Mouse (Mus musculus) limb, embryonic 10.5 days (tissue): ENCODE data around the gene Meltf. TPM values are rescaled to one million over a fixed set of nuclear protein-coding genes. Genes with fewer than 3 reads are reported as not detected.
A peak's percentile ranks its signal among the peaks of the same experiment; 100 is the strongest.

ENCODE experiments used
- DNase-seq: peaks from one replicate; pipeline ENCODE4 v3.0.0-alpha.2; 2017; ENCODE audit warnings: low spot score
- H3K27ac ChIP-seq: fragments of 300-500 bp; sonication (generic); 2 replicates; pipeline ENCODE4 v1.5.1; 2016; ENCODE audit warnings: mild to moderate bottlenecking
- H3K27me3 ChIP-seq: fragments of 300-500 bp; sonication (generic); 2 replicates; pipeline ENCODE4 v1.6.1; 2016; ENCODE audit warnings: low read depth, mild to moderate bottlenecking; ENCODE audit not compliant: poor library complexity, severe bottlenecking
- H3K36me3 ChIP-seq: fragments of 300-500 bp; sonication (generic); 2 replicates; pipeline ENCODE4 v1.6.1; 2016; ENCODE audit warnings: mild to moderate bottlenecking, moderate library complexity
- H3K4me1 ChIP-seq: fragments of 300-500 bp; sonication (generic); 2 replicates; pipeline ENCODE4 v1.6.1; 2016
- H3K4me3 ChIP-seq: fragments of 300-500 bp; sonication (generic); 2 replicates; pipeline ENCODE4 v1.5.1; 2016; ENCODE audit warnings: mild to moderate bottlenecking, moderate library complexity
- H3K9me3 ChIP-seq: fragments of 300-500 bp; sonication (generic); replicated peaks from 2 replicates; pipeline ENCODE4 v1.6.1; 2016; ENCODE audit warnings: mild to moderate bottlenecking
- whole genome bisulfite sequencing: fragments of 180-500 bp; shearing (Covaris S2); methylation state at CpG from one replicate; pipeline ENCODE4 v1.1.7; 2016; 5-methylcytosine and 5-hydroxymethylcytosine counted together
- polyA plus RNA-seq: library from polyadenylated mRNA; unstranded; fragments of >200 nt; fragmentation: Nextera tagmentation; extraction: Ambion mirVana; gene quantifications from 2 replicates; pipeline ENCODE4 v1.2.1, GENCODE M21; 2016

Gene Meltf
- polyA plus RNA-seq, 1 experiment from 2014 or later = 0.18 TPM

- H3K36me3 ChIP-seq = no peaks in the 10 kb centered on the region
- H3K9me3 ChIP-seq = no peaks in the 10 kb centered on the region
- H3K27ac ChIP-seq = no peak overlapping the region
- H3K27me3 ChIP-seq = peaks cover 32% of the 10 kb centered on the region
- H3K4me1 ChIP-seq = peaks cover 7% of the 10 kb centered on the region
- H3K4me3 ChIP-seq = no peak overlapping the region
- WGBS = 86% methylated on average over 5 of the region's 5 CpGs
- DNase-seq = no peak
Observed at GRCm38 (mm10) chr16:31927412-31927811, 48.8 kb downstream of the Meltf start.

- peaks cover 70% of the 10 kb centered on the region for H3K27me3 ChIP-seq
- DNase-seq = no peak
- H3K27ac ChIP-seq = no peak overlapping the region
- no peak overlapping the region for H3K4me3 ChIP-seq
- 56% methylated on average over 17 of the region's 17 CpGs for WGBS
- H3K4me1 ChIP-seq = peaks cover 28% of the 10 kb centered on the region
- H3K36me3 ChIP-seq = no peaks in the 10 kb centered on the region
- H3K9me3 ChIP-seq = no peaks in the 10 kb centered on the region
Observed at GRCm38 (mm10) chr16:31931330-31931729, 52.7 kb downstream of the Meltf start.

DNA sequence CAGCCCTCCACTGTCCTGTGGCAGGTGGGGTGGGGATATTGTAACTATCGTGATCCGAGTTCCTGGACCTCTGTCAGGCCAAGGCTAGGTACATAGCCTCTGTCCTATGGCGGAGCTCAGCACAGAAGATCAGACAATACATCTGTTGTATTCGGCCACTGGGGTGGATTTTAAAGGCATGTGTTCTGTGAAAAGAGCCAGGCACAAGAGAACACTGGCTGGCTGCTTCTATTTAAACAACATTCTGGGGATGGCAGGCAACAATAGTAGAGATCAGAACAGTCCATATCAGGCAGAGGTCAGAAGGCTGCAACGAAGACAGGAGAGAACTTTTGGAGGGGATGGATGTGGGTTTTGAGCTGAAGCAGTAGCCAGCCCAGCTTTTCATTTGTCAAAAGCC lies 53.6 kb downstream of the Meltf start:
- peaks cover 28% of the 10 kb centered on the region for H3K4me1 ChIP-seq
- H3K36me3 ChIP-seq = no peaks in the 10 kb centered on the region
- peaks cover 79% of the 10 kb centered on the region for H3K27me3 ChIP-seq
- H3K9me3 ChIP-seq = no peaks in the 10 kb centered on the region
- no peak overlapping the region for H3K4me3 ChIP-seq
- no peak overlapping the region for H3K27ac ChIP-seq
- 72% methylated on average over 5 of the region's 5 CpGs for WGBS
- DNase-seq = no peak

GRCm38 (mm10) chr16:31932840-31933697 lies 54.5 kb downstream of the Meltf start:
- Histone ChIP-seq H3K4me3 (peak overlapping the region; percentile 57), H3K27me3 (peaks cover 79% of the 10 kb centered on the region), H3K9me3 (no peaks in the 10 kb centered on the region), H3K36me3 (no peaks in the 10 kb centered on the region), H3K4me1 (peaks cover 28% of the 10 kb centered on the region), H3K27ac (peak overlapping the region; percentile 77)
- WGBS = 2% methylated on average over 50 of the region's 50 CpGs
- DNase-seq = peak; percentile 92

DNA sequence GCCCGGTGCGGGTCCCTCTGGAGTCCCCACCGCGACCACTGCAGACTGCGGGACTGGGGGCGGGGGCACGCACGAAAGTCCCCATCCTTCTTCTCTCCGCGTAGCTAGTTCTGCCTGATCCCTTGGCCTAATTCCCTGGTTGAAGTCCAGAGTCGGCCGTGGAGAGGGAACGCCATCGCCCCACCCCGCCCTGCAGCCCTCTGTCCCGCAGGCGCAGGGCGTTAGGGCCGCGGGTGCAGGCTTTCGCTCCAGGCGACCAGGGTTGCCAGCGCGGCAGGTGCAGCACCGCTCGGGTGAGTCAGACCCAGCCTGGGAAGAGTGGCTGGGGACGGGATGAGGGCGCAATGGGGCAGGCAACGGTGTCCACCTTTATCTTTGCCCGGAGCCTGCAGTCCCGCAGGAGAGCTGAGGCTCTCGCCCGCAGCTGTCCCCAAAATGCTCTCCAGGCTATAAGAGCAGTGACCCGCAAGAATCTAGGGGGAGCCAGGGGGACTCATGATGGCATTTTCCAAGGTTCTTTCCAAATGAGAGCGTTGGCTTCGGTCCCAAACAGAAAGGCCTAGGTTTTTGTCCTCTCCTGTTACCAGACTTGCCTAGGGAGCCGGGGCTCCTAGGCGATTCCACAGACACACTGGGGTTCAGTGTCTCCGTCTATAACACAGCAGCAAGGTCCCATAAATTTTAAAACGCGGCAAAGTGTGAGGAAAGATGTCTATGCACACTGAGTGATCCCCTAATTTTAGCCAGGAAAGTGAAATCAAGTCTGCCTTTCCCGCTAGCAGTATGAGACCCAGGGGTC lies 55.3 kb downstream of the Meltf start, which contains the start of gene Pigz:
Gene Pigz (plus strand): TSS at position 101 of the 799 bp plus-strand sequence.
- Histone ChIP-seq H3K4me3 (peak within 1 kb of the TSS; percentile 57), H3K36me3 (no peaks in the 10 kb centered on the region), H3K27me3 (peaks cover 79% of the 10 kb centered on the region), H3K9me3 (no peaks in the 10 kb centered on the region), H3K4me1 (peaks cover 23% of the 10 kb centered on the region), H3K27ac (peak within 1 kb of the TSS; percentile 77)
- 6% methylated on average over 42 of the region's 42 CpGs for WGBS
- peak; percentile 60 for DNase-seq

DNA sequence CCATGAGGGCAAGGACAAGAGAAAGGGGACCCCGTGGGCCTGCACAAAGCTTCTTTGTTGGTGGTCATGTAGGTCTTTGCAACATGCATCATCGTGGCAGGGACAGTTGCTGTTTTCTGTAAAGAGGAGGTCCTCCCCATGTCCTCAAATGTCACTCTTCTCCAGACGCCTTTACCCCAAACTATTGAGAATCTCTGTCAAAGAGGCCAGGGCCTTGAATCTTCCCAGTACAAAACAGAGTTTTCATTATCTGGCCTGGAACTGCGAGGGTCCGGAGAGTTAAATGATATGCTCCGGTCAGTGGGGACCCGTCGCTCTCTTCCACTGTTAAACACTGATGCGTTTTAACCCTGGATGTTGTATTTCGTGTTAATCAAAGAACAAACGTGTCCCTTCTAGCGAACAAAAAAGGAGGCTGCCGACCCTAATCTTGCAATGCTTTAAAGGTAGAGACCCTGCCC lies 56.0 kb downstream of the Meltf start:
- H3K4me3 ChIP-seq = peak overlapping the region; percentile 41
- no peaks in the 10 kb centered on the region for H3K9me3 ChIP-seq
- 21% methylated on average over 13 of the region's 13 CpGs for WGBS
- H3K27ac ChIP-seq = no peak overlapping the region
- no peaks in the 10 kb centered on the region for H3K36me3 ChIP-seq
- H3K4me1 ChIP-seq = peaks cover 21% of the 10 kb centered on the region
- DNase-seq = peak; percentile 45
- H3K27me3 ChIP-seq = peaks cover 75% of the 10 kb centered on the region

GRCm38 (mm10) chr16:31935091-31935979 lies 56.7 kb downstream of the Meltf start:
- WGBS = 5% methylated on average over 36 of the region's 36 CpGs
- Histone ChIP-seq H3K4me1 (peaks cover 21% of the 10 kb centered on the region), H3K9me3 (no peaks in the 10 kb centered on the region), H3K36me3 (no peaks in the 10 kb centered on the region), H3K4me3 (peak overlapping the region; percentile 41), H3K27ac (no peak overlapping the region), H3K27me3 (peaks cover 68% of the 10 kb centered on the region)
- DNase-seq = peak; percentile 52

- Histone ChIP-seq H3K4me1 (peaks cover 21% of the 10 kb centered on the region), H3K9me3 (no peaks in the 10 kb centered on the region), H3K27me3 (peaks cover 55% of the 10 kb centered on the region), H3K4me3 (no peak overlapping the region), H3K27ac (no peak overlapping the region), H3K36me3 (no peaks in the 10 kb centered on the region)
- 91% methylated on average over 4 of the region's 4 CpGs for WGBS
- no peak for DNase-seq
Observed at GRCm38 (mm10) chr16:31936568-31936967, 58.0 kb downstream of the Meltf start.

GRCm38 (mm10) chr16:31938856-31939255 lies 60.2 kb downstream of the Meltf start:
- H3K4me3 ChIP-seq = no peak overlapping the region
- 73% methylated on average over 6 of the region's 6 CpGs for WGBS
- no peak for DNase-seq
- no peaks in the 10 kb centered on the region for H3K36me3 ChIP-seq
- no peaks in the 10 kb centered on the region for H3K9me3 ChIP-seq
- peaks cover 34% of the 10 kb centered on the region for H3K27me3 ChIP-seq
- no peak overlapping the region for H3K27ac ChIP-seq
- H3K4me1 ChIP-seq = peaks cover 9% of the 10 kb centered on the region

DNA sequence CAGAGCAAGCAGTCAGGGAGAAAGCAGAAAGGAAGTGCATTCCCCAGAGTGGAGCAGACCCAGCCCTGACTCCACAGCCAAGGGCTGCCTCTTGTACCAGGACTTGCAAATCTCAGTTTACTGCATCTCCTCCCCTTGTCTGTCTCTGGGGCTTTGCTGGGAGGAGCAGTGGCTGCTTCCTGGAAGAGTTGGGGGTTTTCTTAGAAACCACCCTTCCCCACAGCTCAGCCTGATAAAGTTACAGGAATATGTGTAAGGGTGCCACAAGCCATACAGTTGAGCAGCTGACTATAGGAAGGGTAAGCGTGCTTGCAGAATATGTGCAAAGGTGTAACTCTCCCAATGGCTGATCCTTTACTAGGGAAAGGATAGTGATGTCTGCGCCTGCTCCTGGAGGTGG lies 62.0 kb downstream of the Meltf start:
- Histone ChIP-seq H3K4me3 (no peak overlapping the region), H3K4me1 (peaks cover 10% of the 10 kb centered on the region), H3K27ac (no peak overlapping the region), H3K9me3 (no peaks in the 10 kb centered on the region), H3K27me3 (peaks cover 16% of the 10 kb centered on the region), H3K36me3 (peaks cover 15% of the 10 kb centered on the region)
- DNase-seq = no peak
- 75% methylated on average over 2 of the region's 2 CpGs for WGBS

DNA sequence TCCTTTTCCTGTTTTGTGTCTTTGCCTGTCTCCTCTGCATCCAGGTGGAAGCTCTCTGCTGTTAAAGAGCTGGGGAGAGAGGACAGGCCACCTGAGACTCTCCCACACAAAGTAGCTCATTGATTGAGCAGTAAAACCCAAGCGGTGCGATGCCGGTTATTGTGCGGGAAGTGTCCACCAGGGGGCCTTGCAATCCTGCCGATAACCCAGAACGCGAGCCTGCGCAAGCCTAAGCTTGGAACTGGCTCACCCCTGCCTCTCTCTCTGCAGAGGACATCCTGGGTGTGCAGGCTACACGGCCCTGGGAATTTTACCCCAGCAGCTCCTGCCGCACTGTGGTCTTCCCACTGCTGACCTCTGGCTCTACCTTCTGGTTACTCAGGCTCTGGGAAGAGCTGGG lies 65.4 kb downstream of the Meltf start:
- H3K9me3 ChIP-seq = no peaks in the 10 kb centered on the region
- H3K27ac ChIP-seq = no peak overlapping the region
- H3K4me1 ChIP-seq = peaks cover 23% of the 10 kb centered on the region
- 7% methylated on average over 10 of the region's 10 CpGs for WGBS
- H3K36me3 ChIP-seq = peaks cover 20% of the 10 kb centered on the region
- no peaks in the 10 kb centered on the region for H3K27me3 ChIP-seq
- no peak overlapping the region; the same call in 1 of the 2 replicates for H3K4me3 ChIP-seq
- DNase-seq = peak; percentile 85

- Histone ChIP-seq H3K36me3 (peaks cover 20% of the 10 kb centered on the region), H3K27me3 (no peaks in the 10 kb centered on the region), H3K27ac (no peak overlapping the region), H3K4me1 (peaks cover 28% of the 10 kb centered on the region), H3K9me3 (no peaks in the 10 kb centered on the region), H3K4me3 (no peak overlapping the region)
- WGBS = 91% methylated on average over 12 of the region's 12 CpGs
- DNase-seq = no peak
Observed at GRCm38 (mm10) chr16:31944698-31945255, 66.2 kb downstream of the Meltf start.
